20 mouse cellular contexts compared by ENCODE assay signal in genomic region chr15:85354060-85354459, GRCm38 (mm10).
"Had no signal": no experiment of that assay in that cellular context is flagged by ENCODE, and none has a peak within 500 bp of the region (broad histone marks: within the 10 kb centered on the region; RNA-seq: fewer than 3 reads in every experiment).

No protein-coding gene starts in this region.

- ATAC-seq: intestine, embryonic 16.5 days; midbrain, embryonic 13.5 days; midbrain, embryonic 16.5 days had no signal

- DNase-seq: kidney, adult 18-20 months; kidney, adult 9 months; kidney, postnatal 14 days; kidney, postnatal 4 days; lung, adult 2 months; lung, postnatal 14 days; lung, postnatal 4 days; retina, postnatal 1 day; right cerebral cortex, postnatal 25 days; spleen, adult 18-20 months; thymus, postnatal 25 days had no signal

- H3K36me3 ChIP-seq: neural tube, embryonic 13.5 days; stomach, embryonic 15.5 days had no signal

- H3K9ac ChIP-seq: liver, embryonic 14.5 days; midbrain, embryonic 13.5 days; neural tube, embryonic 13.5 days; stomach, embryonic 15.5 days had no signal

- H3K27ac ChIP-seq: liver, embryonic 14.5 days; midbrain, embryonic 10.5 days; midbrain, embryonic 13.5 days; neural tube, embryonic 13.5 days; stomach, embryonic 15.5 days had no signal

- H3K4me3 ChIP-seq: megakaryocyte, embryonic 14.5 days; midbrain, embryonic 10.5 days; midbrain, embryonic 13.5 days; myocyte; neural tube, embryonic 13.5 days; stomach, embryonic 15.5 days had no signal

- H3K27me3 ChIP-seq: megakaryocyte, embryonic 14.5 days; midbrain, embryonic 13.5 days; neural tube, embryonic 13.5 days; stomach, embryonic 15.5 days had no signal
